Comparison of ENCODE assay signal across 23 mouse cellular contexts in genomic region chr10:42037301-42037870, GRCm38 (mm10). TPM values are rescaled to one million over a fixed set of nuclear protein-coding genes. Genes with fewer than 3 reads are reported as not detected.
A peak's percentile ranks its signal among the peaks of the same experiment; 100 is the strongest.
DNase-seq lines count a peak whose midpoint lies in the region; ATAC-seq lines count a peak whose summit lies in the region.
"Had no signal": no experiment of that assay in that cellular context is flagged by ENCODE, and none has a peak within 500 bp of the region (broad histone marks: within the 10 kb centered on the region; RNA-seq: fewer than 3 reads in every experiment).

No protein-coding gene starts in this region.

- peak overlapping the region; percentile 47; the same call in 1 of the 2 replicates for H3K27ac ChIP-seq in heart, embryonic 10.5 days
- no peak overlapping the region; the same call in 1 of the 2 replicates for H3K27ac ChIP-seq in heart, embryonic 12.5 days (ENCODE audit: poor library complexity, severe bottlenecking)
- no peak overlapping the region for H3K27ac ChIP-seq in kidney, embryonic 16.5 days (ENCODE audit: low read length)
- no peak overlapping the region for H3K27ac ChIP-seq in hindbrain, embryonic 16.5 days (ENCODE audit: low read depth, low read length)
- H3K27ac ChIP-seq: hindbrain, embryonic 10.5 days; limb, embryonic 13.5 days; liver, embryonic 13.5 days; lung, embryonic 15.5 days; stomach, embryonic 15.5 days had no signal

- H3K27me3 ChIP-seq in heart, embryonic 10.5 days (ENCODE audit: insufficient read depth, poor library complexity, severe bottlenecking): peaks cover 25% of the 10 kb centered on the region
- peaks cover 10% of the 10 kb centered on the region; the same call in 1 of the 2 replicates for H3K27me3 ChIP-seq in heart, embryonic 12.5 days (replicated peaks)
- H3K27me3 ChIP-seq in kidney, embryonic 16.5 days (ENCODE audit: insufficient read depth, low read length): no peaks in the 10 kb centered on the region
- H3K27me3 ChIP-seq in hindbrain, embryonic 16.5 days (replicated peaks; ENCODE audit: control insufficient read depth, insufficient read depth, low read length): no peaks in the 10 kb centered on the region
- H3K27me3 ChIP-seq: limb, embryonic 13.5 days; liver, embryonic 13.5 days; lung, embryonic 15.5 days; megakaryocyte, embryonic 14.5 days; Patski; stomach, embryonic 15.5 days had no signal

- H3K4me1 ChIP-seq in heart, embryonic 10.5 days: peaks cover 25% of the 10 kb centered on the region
- peaks cover 25% of the 10 kb centered on the region for H3K4me1 ChIP-seq in heart, embryonic 12.5 days (replicated peaks)
- H3K4me1 ChIP-seq in kidney, embryonic 16.5 days (ENCODE audit: insufficient read depth, low read length): peaks cover 6% of the 10 kb centered on the region
- H3K4me1 ChIP-seq in hindbrain, embryonic 16.5 days (ENCODE audit: control insufficient read depth, insufficient read depth, low read depth, low read length): no peaks in the 10 kb centered on the region; the same call in 1 of the 2 replicates
- H3K4me1 ChIP-seq: stomach, embryonic 15.5 days had no signal

- 21% methylated on average over 7 of the region's 7 CpGs for WGBS in heart, embryonic 10.5 days
- 22% methylated on average over 7 of the region's 7 CpGs for WGBS in heart, embryonic 12.5 days
- WGBS in kidney, embryonic 16.5 days: 31% methylated on average over 7 of the region's 7 CpGs
- WGBS in hindbrain, embryonic 16.5 days: 37% methylated on average over 7 of the region's 7 CpGs

- no peak overlapping the region for H3K9ac ChIP-seq in heart, embryonic 12.5 days
- no peak overlapping the region for H3K9ac ChIP-seq in kidney, embryonic 16.5 days (replicated peaks; ENCODE audit: low read length)
- H3K9ac ChIP-seq in hindbrain, embryonic 16.5 days (ENCODE audit: low read depth, low read length): no peak overlapping the region
- H3K9ac ChIP-seq: limb, embryonic 13.5 days; liver, embryonic 13.5 days; lung, embryonic 15.5 days; stomach, embryonic 15.5 days had no signal

- no peak for ATAC-seq in heart, embryonic 12.5 days (ENCODE audit: insufficient number of reproducible peaks, low FRiP score)
- ATAC-seq in kidney, embryonic 16.5 days (ENCODE audit: low FRiP score, low TSS enrichment): no peak
- no peak for ATAC-seq in hindbrain, embryonic 16.5 days
- no peak for ATAC-seq in monocyte, adult 5-6 weeks (replicated peaks; ENCODE audit: insufficient number of reproducible peaks, low FRiP score, low TSS enrichment, poor library complexity, severe bottlenecking)
- ATAC-seq: forebrain, embryonic 14.5 days; midbrain, embryonic 16.5 days; Patski had no signal

- H3K9me3 ChIP-seq in heart, embryonic 10.5 days: no peaks in the 10 kb centered on the region
- no peaks in the 10 kb centered on the region for H3K9me3 ChIP-seq in heart, embryonic 12.5 days (replicated peaks)
- H3K9me3 ChIP-seq in kidney, embryonic 16.5 days (ENCODE audit: low read length): no peaks in the 10 kb centered on the region
- H3K9me3 ChIP-seq in hindbrain, embryonic 16.5 days (ENCODE audit: control insufficient read depth, low read length): no peaks in the 10 kb centered on the region
- H3K9me3 ChIP-seq: hindbrain, embryonic 10.5 days; limb, embryonic 13.5 days; liver, embryonic 13.5 days; lung, embryonic 15.5 days; megakaryocyte, embryonic 14.5 days; stomach, embryonic 15.5 days had no signal

- H3K36me3 ChIP-seq in heart, embryonic 10.5 days: no peaks in the 10 kb centered on the region
- H3K36me3 ChIP-seq in heart, embryonic 12.5 days: no peaks in the 10 kb centered on the region
- H3K36me3 ChIP-seq in kidney, embryonic 16.5 days (ENCODE audit: insufficient read depth, low read length): no peaks in the 10 kb centered on the region
- no peaks in the 10 kb centered on the region for H3K36me3 ChIP-seq in hindbrain, embryonic 16.5 days (ENCODE audit: control insufficient read depth, insufficient read depth, low read length)
- H3K36me3 ChIP-seq: hindbrain, embryonic 10.5 days; limb, embryonic 13.5 days; liver, embryonic 13.5 days; lung, embryonic 15.5 days; stomach, embryonic 15.5 days had no signal

- no peak overlapping the region for H3K4me2 ChIP-seq in heart, embryonic 12.5 days
- no peak overlapping the region for H3K4me2 ChIP-seq in kidney, embryonic 16.5 days (replicated peaks; ENCODE audit: low read depth, low read length)
- no peak overlapping the region for H3K4me2 ChIP-seq in hindbrain, embryonic 16.5 days (ENCODE audit: low read length)
- H3K4me2 ChIP-seq: limb, embryonic 13.5 days; liver, embryonic 13.5 days; lung, embryonic 15.5 days; stomach, embryonic 15.5 days had no signal

- H3K4me3 ChIP-seq in heart, embryonic 10.5 days: no peak overlapping the region
- H3K4me3 ChIP-seq in heart, embryonic 12.5 days: no peak overlapping the region
- no peak overlapping the region for H3K4me3 ChIP-seq in kidney, embryonic 16.5 days (ENCODE audit: low read length)
- no peak overlapping the region for H3K4me3 ChIP-seq in hindbrain, embryonic 16.5 days (ENCODE audit: low read length)
- H3K4me3 ChIP-seq: erythroblast, embryonic 14.5 days; hindbrain, embryonic 10.5 days; limb, embryonic 13.5 days; liver, embryonic 13.5 days; lung, embryonic 15.5 days; megakaryocyte, embryonic 14.5 days; stomach, embryonic 15.5 days had no signal

- DNase-seq in heart, embryonic 10.5 days (ENCODE audit: low spot score): no peak
- peak; percentile 36 for DNase-seq in kidney, postnatal 10 days
- peak; percentile 18 for DNase-seq in adipocyte (ENCODE audit: low spot score)
- peak; percentile 47 for DNase-seq in adrenal gland, postnatal 14 days
- DNase-seq: cerebellum, adult 11 months; cerebellum, postnatal 10 days; gastrocnemius, postnatal 25 days; kidney, adult 8-10 months; liver, embryonic 13.5 days; thymus, adult 2 months had no signal

RNA-seq across cellular contexts. Expression of gene Armc2, which starts 19.1 kb away (rescaled TPM):
- 0.99 and 1.4 TPM in 2 replicates for polyA plus RNA-seq in heart, embryonic 10.5 days (2016; fragmentation: Nextera tagmentation; extraction: Ambion mirVana)
- 1.2 and 1.7 TPM in 2 replicates for polyA plus RNA-seq in heart, embryonic 12.5 days (2016; fragmentation: Nextera tagmentation; extraction: Ambion mirVana)
- polyA plus RNA-seq in kidney, embryonic 16.5 days (2015; fragmentation: Nextera tagmentation; extraction: Ambion mirVana): 1.4 and 1.8 TPM in 2 replicates
- total RNA-seq in adrenal gland, postnatal 14 days (2021): 0.74 and 1.4 TPM in 2 replicates
- polyA plus RNA-seq in hindbrain, embryonic 16.5 days (2015; fragmentation: Nextera tagmentation; extraction: Ambion mirVana): 12.7 TPM in 2 replicates
- 1.3 to 4.9 TPM in 2 of 3 replicates, not detected in the other for total RNA-seq in monocyte, adult 5-6 weeks (2017)
- polyA plus RNA-seq: erythroblast, embryonic 14.5 days had no signal
